Mouse (Mus musculus) kidney, adult 18-20 months (tissue): ENCODE data around the gene Slc4a4.

ENCODE experiments used
- DNase-seq: peaks from one replicate; pipeline ENCODE4 v3.0.0; 2021

Slc4a4 gene

GRCm38 (mm10) chr5:89090131-89090530 lies 203.5 kb downstream of the Slc4a4 start:
- DNase-seq = no peak

DNA sequence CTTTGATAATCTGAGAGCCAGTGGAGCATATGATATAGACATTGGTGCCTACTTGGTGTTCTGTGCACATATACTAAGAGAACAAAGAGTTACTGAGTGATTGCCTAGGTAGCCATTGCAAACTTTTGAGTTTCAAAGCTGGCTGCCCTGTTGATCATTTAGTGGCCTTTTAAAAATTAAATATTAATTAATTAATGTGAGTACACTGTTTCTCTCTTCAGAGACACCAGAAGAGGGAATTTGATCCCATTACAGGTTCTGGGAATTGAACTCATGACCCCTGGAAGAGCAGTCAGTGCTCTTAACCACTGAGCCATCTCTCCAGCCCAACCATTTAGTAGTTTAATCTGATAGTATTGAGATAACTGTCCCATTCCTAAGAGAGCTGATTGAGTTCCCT lies 209.8 kb downstream of the Slc4a4 start:
- DNase-seq = no peak

DNA sequence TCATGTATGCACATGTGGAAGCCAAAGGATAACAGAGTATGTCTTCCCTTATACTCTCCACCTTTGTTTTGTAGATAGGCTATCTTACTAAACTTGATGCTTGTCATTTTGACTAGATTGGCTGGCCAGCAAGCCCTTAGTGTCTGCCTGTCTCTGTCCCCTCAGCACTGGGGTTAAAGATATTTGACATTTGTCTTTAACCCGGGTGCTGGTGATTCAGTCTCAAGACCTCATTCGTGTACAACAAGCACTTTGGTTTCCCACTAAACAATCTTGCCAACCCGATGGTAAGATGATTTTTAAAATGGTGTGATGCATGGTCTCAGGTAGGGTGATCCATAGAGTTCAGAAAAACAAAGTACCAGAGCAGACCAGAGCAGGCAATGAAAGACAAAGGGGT lies 210.7 kb downstream of the Slc4a4 start:
- DNase-seq = peak; percentile 1

DNA sequence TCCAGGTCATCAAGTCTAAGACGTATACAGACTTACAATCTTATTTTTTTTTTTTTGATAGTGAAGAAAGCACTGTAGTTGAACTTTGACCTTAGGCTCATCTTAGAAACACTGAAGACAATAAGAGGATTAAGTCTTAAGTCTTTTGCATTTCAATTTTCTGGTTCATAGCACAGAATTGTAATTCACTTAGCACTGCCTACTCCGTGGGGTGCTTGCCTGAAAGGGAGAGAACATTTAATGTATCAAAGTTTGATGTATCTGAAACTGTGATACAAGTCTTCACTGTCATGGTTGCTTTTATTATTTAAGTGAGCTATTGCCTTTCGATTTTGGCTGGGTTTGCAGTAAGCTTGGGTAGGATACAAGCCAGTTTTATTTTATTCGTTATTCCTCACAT lies 211.5 kb downstream of the Slc4a4 start:
- no peak for DNase-seq

DNA sequence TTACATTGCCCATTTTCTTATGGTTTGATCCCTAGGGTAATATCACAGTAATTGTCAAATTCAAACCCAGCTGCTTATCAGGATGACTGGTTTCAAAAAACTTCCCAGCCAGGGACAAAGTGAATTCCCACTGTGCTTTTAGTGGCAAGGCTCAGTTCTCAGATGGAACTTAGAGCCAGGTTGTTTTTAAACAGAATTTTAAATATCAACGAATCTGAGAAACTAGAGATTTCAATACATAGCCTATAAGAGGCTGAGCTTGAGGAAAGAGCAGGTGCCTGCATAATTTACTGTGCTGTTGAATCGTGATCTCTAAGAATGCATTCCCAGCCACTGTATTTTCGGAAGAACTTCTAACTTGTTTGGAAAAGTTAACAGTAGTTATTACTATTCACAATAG lies 213.3 kb downstream of the Slc4a4 start:
- DNase-seq = peak; percentile 1

- DNase-seq = no peak
Observed at GRCm38 (mm10) chr5:89102560-89102959, 215.9 kb downstream of the Slc4a4 start.

DNA sequence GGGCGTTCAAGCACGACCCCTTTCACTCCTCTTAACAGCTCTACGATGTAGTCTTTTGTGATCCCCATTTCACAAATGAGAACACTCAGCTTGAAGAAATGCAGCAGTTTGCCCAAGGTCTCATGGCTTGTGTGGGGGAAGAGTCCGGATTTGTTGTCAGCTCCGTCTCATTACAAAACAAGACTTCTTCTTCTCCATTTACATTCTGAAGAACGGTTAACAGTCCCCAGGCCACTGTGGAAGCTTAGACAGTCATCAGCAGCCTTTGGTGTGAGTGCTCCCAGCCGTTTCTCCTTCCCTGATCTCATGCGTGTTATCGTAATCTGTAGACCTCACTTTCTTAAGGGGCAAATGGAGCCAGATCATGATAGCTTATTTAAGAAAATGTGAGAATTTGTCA lies 218.7 kb downstream of the Slc4a4 start:
- DNase-seq = peak; percentile 2

- peak; percentile 1 for DNase-seq
Observed at GRCm38 (mm10) chr5:89106217-89106616, 219.6 kb downstream of the Slc4a4 start.

- DNase-seq = no peak
Observed at GRCm38 (mm10) chr5:89108809-89109208, 222.2 kb downstream of the Slc4a4 start.

- DNase-seq = no peak
Observed at GRCm38 (mm10) chr5:89109832-89110231, 223.2 kb downstream of the Slc4a4 start.

DNA sequence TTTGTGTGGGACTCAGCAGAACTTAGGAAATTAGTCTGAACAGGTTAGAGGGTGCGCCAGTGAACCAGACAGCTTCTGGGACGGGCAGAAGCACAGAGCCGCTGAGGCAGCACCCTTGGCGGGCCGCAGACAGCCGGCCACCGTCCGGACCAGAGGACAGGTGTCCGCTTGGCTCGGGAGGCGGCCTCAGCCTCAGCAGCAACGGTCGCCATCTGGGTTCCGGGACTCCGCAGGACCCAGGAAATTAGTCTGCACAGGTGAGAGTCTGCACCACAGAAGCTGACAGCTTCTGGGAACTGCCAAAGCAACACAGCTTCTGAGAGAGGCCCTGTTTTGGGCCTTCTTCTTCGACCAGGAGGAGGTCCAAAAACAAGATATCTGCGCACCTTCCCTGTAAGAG lies 225.4 kb downstream of the Slc4a4 start:
- DNase-seq = peak; percentile 1

DNA sequence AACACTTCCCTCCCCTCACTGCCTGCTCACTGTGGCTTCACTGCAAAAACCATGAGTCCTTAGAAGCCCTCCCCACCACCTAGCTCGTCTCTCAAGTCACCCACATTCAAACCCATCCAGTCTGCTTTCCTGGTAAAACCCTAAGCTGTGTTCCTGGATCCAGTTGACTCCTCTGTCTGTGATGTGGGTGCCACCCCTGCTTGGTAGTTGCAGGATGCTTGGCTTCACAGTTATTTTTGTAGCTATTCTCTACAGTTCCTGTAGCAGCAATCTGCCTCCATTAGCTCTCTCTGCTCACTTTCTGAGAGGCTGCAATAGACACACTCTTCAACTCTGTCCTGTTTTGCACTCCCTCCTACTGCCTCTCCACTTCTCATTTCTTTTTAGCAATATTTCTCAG lies 234.3 kb downstream of the Slc4a4 start:
- DNase-seq = no peak

- DNase-seq = peak; percentile 75
Observed at GRCm38 (mm10) chr5:89123270-89123903, 236.8 kb downstream of the Slc4a4 start.

DNA sequence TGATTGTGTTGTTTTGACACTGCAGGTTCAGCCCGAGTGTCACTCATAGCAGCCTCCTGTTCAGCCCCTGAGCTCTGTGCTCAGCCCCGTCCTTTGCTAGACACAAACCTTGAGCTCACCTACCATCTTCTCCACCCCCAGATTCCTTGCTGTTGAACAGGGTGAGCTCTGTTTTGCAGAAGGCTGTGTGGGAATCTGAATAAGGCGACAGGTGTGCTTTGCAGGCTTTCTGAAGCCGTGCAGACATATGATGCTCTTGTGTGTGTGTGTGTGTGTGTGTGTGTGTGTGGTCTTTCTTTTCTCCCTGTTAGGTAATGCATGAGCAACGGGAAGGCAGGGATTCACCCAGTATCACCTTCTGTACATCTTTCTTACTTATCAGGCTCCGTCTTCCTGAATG lies 241.6 kb downstream of the Slc4a4 start:
- no peak for DNase-seq

GRCm38 (mm10) chr5:89135776-89136175 lies 249.2 kb downstream of the Slc4a4 start:
- DNase-seq = no peak

- DNase-seq = no peak
Observed at GRCm38 (mm10) chr5:89140070-89140469, 253.5 kb downstream of the Slc4a4 start.

GRCm38 (mm10) chr5:89141761-89142160 lies 255.1 kb downstream of the Slc4a4 start:
- DNase-seq = no peak

DNA sequence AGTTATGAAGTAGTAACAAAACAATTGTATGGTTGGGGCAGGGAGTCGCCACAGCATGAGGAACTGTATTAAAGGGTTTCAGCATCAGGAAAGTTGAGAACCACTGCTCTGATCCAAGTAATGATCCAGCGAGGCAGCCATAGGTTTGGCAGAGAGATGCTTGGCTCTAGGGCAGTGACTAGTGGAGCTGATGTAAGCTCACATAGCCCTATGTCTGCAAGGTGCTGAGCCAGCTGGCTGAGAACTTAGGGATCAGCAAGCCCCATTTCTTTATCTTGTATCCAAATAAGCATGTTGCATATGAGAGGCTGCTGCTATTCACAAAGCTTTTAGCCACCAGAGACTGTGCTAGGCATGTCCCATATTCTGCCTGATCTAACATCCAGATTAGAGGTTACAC lies 259.7 kb downstream of the Slc4a4 start:
- DNase-seq = no peak

DNA sequence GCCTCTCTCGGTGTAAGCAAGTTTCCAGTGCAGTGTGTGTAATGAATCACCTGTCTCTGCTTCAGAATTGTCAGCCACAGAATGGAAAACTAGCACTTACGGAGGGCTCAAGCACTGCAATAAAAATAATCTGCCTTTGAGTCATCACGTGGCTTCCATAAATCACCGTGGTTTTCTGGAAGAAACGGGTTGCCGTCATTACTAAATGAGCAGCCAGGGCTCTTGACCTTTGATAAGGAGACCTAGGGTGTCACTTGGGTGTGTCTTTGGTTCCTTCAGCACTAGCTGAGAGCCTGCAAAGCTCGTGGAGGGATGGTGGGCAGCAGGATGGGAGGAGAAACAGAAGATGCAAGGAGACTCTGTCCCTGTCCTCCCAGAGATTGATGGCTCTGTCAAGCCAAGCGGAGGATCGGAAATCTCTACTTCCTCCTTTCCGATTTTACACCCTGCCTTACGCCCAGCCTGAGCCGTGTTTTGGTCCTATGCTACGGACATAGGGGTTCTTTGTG lies 260.7 kb downstream of the Slc4a4 start:
- no peak for DNase-seq

- no peak for DNase-seq
Observed at GRCm38 (mm10) chr5:89149436-89150040, 262.9 kb downstream of the Slc4a4 start.

DNA sequence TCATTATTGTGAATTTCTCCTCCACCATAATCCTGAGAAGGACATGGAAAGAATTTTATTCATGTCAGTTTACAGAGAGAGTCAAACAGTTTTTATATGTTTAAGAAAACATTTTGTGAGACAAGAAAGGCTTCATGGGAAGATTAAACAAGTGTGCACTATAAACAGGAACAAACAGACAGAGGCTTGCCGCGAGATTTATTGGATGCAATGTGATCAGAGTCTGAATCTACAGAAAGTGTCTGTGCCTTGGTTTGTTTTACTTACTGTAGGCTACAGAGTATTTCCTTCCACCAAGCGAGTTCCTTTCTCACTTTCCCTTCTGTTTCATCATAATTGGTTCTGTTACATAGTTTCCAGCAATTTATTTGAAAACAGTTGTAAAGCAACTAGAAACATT lies 264.5 kb downstream of the Slc4a4 start:
- DNase-seq = no peak

DNA sequence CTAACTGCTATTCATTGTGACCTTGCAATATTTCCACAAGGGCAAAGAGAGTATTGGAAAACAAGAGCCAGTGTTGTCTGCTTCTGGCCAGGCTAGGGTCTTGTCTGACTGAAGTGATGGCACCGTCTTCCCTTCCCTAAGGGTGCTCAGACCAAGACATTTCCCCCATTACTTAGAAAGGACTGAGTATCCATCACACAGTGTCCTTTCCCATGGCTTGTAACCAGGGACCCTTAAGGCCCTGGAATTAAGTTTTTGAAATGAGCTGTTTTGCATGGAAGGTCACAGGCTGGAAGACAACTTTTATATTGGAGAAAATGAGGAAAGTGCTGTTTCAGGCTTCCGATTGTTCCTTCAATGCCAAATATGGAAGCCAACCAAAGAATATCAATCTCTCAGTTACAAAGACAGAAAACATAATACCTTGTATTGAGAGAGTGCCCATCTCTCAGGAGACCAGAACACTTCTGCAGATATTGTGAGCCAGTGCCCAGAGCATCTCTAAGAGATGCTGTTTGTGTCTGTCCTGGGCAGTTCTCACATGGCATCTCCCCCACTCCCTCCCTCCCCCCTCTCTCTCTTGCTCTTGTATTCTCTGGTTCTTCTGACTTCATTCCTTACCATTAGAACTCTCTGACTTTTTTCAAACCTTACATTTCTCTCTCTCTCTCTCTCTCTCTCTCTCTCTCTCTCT lies 284.6 kb downstream of the Slc4a4 start:
- DNase-seq = no peak

DNA sequence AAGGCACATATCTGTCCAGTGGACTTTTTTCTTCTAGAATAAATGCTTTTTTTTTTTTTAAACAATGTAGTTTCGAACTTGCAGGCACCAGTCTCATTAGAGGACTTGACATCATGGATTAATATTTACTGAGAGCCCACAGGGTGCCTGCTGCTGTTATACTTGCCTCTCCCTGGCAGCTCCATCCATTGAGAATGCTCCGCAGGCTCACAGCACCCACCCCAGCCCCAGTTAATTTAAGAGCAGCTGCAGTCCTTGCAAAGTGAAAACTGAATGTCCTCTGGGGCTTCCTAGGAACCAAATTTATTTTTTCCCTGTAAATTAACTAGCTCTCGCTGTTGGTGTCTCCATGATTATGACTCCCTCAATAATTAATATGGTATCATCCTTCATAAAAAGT lies 303.4 kb downstream of the Slc4a4 start:
- no peak for DNase-seq

GRCm38 (mm10) chr5:89194654-89195053 lies 308.0 kb downstream of the Slc4a4 start:
- DNase-seq = no peak
